Mouse (Mus musculus) kidney, adult 2 months (tissue): ENCODE results near the gene BC024978. TPM values are rescaled to one million over a fixed set of nuclear protein-coding genes. Genes with fewer than 3 reads are reported as not detected.

Experiments used
- DNase-seq: peaks from one replicate; pipeline ENCODE4 v3.0.0; 2021
- H3K27ac ChIP-seq: fragments of 200-500 bp; 2 replicates; pipeline ENCODE4 v1.5.1; 2012; ENCODE audit warnings: low read depth, low read length, control low read depth, inconsistent platforms; ENCODE audit not compliant: insufficient read depth
- H3K27me3 ChIP-seq: fragments of 200-500 bp; replicated peaks from 2 replicates; pipeline ENCODE4 v1.6.1; 2012; ENCODE audit warnings: mild to moderate bottlenecking, moderate library complexity, low read length, inconsistent platforms; ENCODE audit not compliant: control insufficient read depth, insufficient read depth
- H3K36me3 ChIP-seq: fragments of 200-500 bp; 2 replicates; pipeline ENCODE4 v1.6.1; 2012; ENCODE audit warnings: mild to moderate bottlenecking, moderate library complexity, low read length, inconsistent platforms; ENCODE audit not compliant: control insufficient read depth, insufficient read depth
- H3K4me1 ChIP-seq: fragments of 200-500 bp; 2 replicates; pipeline ENCODE4 v1.6.1; 2011; ENCODE audit warnings: low read length; ENCODE audit not compliant: control insufficient read depth, insufficient read depth
- H3K4me3 ChIP-seq: fragments of 200-500 bp; 2 replicates; pipeline ENCODE4 v1.5.1; 2011; ENCODE audit warnings: mild to moderate bottlenecking, low read depth, low read length, control low read depth; ENCODE audit not compliant: insufficient read depth
- CTCF ChIP-seq: fragments of 200-500 bp; conservative IDR thresholded peaks from 2 replicates; pipeline ENCODE4 v1.5.1; 2011; ENCODE audit warnings: low read depth, mild to moderate bottlenecking, control low read depth, low read length, moderate library complexity, mixed read lengths; ENCODE audit not compliant: insufficient read depth, insufficient read length
- POLR2A ChIP-seq: fragments of 200-500 bp; IDR thresholded peaks from one replicate; pipeline ENCODE4 v1.6.1; 2011; ENCODE audit warnings: low read depth, low read length, control low read depth
- WGBS: fragments of 180-500 bp; shearing (Covaris S2); methylation state at CpG from one replicate; pipeline ENCODE4 v1.1.7; 2018; 5-methylcytosine and 5-hydroxymethylcytosine counted together
- polyA plus RNA-seq: library from polyadenylated mRNA; depleted of rRNA; stranded (reverse); fragments of >200 nt; gene quantifications from 2 replicates; pipeline ENCODE4 v1.2.3, GENCODE M21; 2012; rRNA removed

BC024978 gene
- 8.2 and 9.6 TPM in 2 replicates for polyA plus RNA-seq

DNA sequence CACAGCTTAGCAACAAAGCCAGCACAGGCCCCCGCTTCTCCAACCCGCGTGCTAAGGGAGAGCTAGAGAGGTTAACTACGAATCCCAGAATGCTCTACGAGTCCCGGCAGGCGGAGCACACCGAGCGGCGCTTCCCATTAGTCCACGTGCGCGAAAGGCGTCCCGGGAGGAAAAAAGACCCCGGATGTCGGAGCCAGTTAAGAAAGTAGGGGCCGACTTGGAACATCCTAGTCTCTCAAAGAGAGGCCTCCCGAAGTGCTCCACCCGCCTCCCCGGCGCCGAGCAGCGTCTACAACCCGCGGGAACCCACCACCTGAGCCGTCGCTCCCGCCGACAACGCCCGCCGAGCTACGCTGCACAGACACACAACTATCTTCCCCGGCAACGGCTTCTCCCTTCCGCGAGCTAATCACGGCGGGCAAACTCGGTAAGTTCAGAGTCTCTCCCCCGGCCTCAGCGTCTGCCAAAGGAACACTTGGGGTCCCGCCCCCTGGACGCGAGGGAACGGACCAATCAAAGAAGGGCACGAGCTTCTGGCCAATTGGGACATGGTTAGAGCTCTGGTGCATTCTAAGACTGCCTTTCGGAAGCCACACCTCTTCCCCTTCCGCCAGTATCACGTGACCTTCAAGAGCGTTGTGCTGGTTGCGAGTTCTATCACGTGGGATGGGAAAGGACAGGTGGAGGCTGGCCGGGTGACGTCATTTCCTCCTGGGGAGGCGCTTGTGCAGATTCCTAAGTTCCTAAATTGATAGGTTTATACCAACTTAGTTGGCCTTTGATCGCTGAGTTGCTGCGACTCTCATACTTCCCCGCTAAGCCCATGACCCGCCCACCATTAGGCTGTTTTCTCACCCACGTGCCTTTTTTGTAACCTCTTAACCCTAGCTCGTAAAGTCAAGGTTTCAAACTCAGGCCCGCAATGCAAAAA is at the start of gene BC024978, which contains the start of gene Snrpa:
TSS of gene BC024978 (plus strand) at position 101 of the 931 bp plus-strand sequence.
TSS of gene Snrpa (minus strand) at position 591 of the 931 bp plus-strand sequence.
- TF ChIP-seq POLR2A: peak; percentile 49
- TF ChIP-seq CTCF: no peak
- peak; percentile 100 for DNase-seq
- peak within 1 kb of the TSS; percentile 80 for H3K4me3 ChIP-seq
- no peaks in the 10 kb centered on the region for H3K27me3 ChIP-seq
- peaks cover 4% of the 10 kb centered on the region; the same call in 1 of the 2 replicates for H3K4me1 ChIP-seq
- no peaks in the 10 kb centered on the region for H3K36me3 ChIP-seq
- H3K27ac ChIP-seq: peak within 1 kb of the TSS; percentile 93
- under 1% methylated on average over 64 of the region's 64 CpGs for WGBS

GRCm38 (mm10) chr7:27153205-27153764 is 42.3 kb upstream of the BC024978 start, which contains the start of gene Cyp2t4:
Gene Cyp2t4 (plus strand): TSS chr7:27153714.
- 0 out of 2 replicates have a peak, but pooled peaks cover 5% of the 10 kb centered on the region for H3K4me1 ChIP-seq
- no peak within 1 kb of the TSS for H3K27ac ChIP-seq
- peak; percentile 76 for DNase-seq
- WGBS: 26% methylated on average over 10 of the region's 10 CpGs
- no peaks in the 10 kb centered on the region for H3K27me3 ChIP-seq
- TF ChIP-seq CTCF (no peak), POLR2A (no peak)
- H3K4me3 ChIP-seq: no peak within 1 kb of the TSS
- no peaks in the 10 kb centered on the region for H3K36me3 ChIP-seq

GRCm38 (mm10) chr7:27156005-27156404 is 39.6 kb upstream of the BC024978 start:
- peaks cover 12% of the 10 kb centered on the region for H3K4me1 ChIP-seq
- WGBS: 82% methylated on average over 13 of the region's 13 CpGs
- no peak for DNase-seq
- H3K36me3 ChIP-seq: no peaks in the 10 kb centered on the region
- no peaks in the 10 kb centered on the region for H3K27me3 ChIP-seq
- TF ChIP-seq CTCF: no peak
- no peak overlapping the region for H3K27ac ChIP-seq
- H3K4me3 ChIP-seq: no peak overlapping the region

- 92% methylated on average over 9 of the region's 9 CpGs for WGBS
- TF ChIP-seq CTCF (no peak), POLR2A (no peak)
- Histone ChIP-seq H3K27me3 (no peaks in the 10 kb centered on the region), H3K4me1 (peaks cover 23% of the 10 kb centered on the region), H3K27ac (no peak overlapping the region), H3K36me3 (no peaks in the 10 kb centered on the region), H3K4me3 (no peak overlapping the region)
- no peak for DNase-seq
Measured at GRCm38 (mm10) chr7:27158171-27158570, 37.4 kb upstream of the BC024978 start.

GRCm38 (mm10) chr7:27159256-27159655 is 36.3 kb upstream of the BC024978 start:
- Histone ChIP-seq H3K27me3 (no peaks in the 10 kb centered on the region), H3K4me3 (no peak overlapping the region), H3K4me1 (peaks cover 22% of the 10 kb centered on the region), H3K36me3 (no peaks in the 10 kb centered on the region), H3K27ac (no peak overlapping the region)
- DNase-seq: no peak
- TF ChIP-seq CTCF (no peak), POLR2A (no peak)
- 92% methylated on average over 6 of the region's 6 CpGs for WGBS

- Histone ChIP-seq H3K4me1 (peaks cover 28% of the 10 kb centered on the region), H3K4me3 (no peak overlapping the region), H3K36me3 (no peaks in the 10 kb centered on the region; the same call in 1 of the 2 replicates), H3K27ac (peak overlapping the region; percentile 51; the same call in 1 of the 2 replicates), H3K27me3 (no peaks in the 10 kb centered on the region)
- 7% methylated on average over 8 of the region's 8 CpGs for WGBS
- DNase-seq: peak; percentile 95
- TF ChIP-seq CTCF (peak; percentile 90), POLR2A (no peak)
Measured at GRCm38 (mm10) chr7:27159882-27160281, 35.7 kb upstream of the BC024978 start.

DNA sequence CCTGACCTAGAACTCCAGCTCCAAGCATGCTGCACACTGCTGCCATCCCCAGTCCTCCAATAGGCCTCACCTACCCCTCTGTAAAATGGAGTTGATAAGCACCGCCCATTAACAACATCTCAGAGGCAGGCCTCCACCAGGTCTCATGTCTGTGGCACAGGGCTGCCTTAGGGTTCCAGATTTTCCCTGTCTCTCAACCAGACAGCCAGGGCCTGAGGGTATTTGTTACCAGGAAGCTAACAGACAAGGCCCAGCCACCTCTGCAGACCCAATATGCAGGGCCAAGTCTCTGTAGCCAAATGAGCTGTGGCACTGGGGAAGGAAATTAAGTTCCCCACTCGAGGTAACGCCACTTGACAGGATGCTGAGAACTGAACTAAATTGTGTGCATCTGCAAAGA is 34.7 kb upstream of the BC024978 start:
- H3K27me3 ChIP-seq: no peaks in the 10 kb centered on the region
- H3K36me3 ChIP-seq: no peaks in the 10 kb centered on the region; the same call in 1 of the 2 replicates
- no peak for TF ChIP-seq POLR2A
- TF ChIP-seq CTCF: no peak
- H3K4me1 ChIP-seq: peaks cover 31% of the 10 kb centered on the region
- no peak for DNase-seq
- no peak overlapping the region for H3K27ac ChIP-seq
- 78% methylated on average over 3 of the region's 3 CpGs for WGBS
- H3K4me3 ChIP-seq: no peak overlapping the region
